Mouse (Mus musculus) brain, adult 2 months (tissue): ENCODE data around the gene Cmklr1.
A peak's percentile ranks its signal among the peaks of the same experiment; 100 is the strongest.
"Not testable (repeated sequence)": the region's sequence is repeated elsewhere in the genome, so short reads cannot be mapped to it uniquely, and the experiment has no call there.

Experiments
- DNase-seq: peaks from one replicate; pipeline ENCODE4 v3.0.0; 2011; ENCODE audit warnings: low read depth, low spot score

Cmklr1 gene

GRCm38 (mm10) chr5:113590010-113590640 is 60.1 kb downstream of the Cmklr1 start:
- peak; percentile 70 for DNase-seq

- DNase-seq: peak; percentile 58
These were observed 63.8 kb downstream of the Cmklr1 start for GRCm38 (mm10) chr5:113586458-113586849.

- DNase-seq: not testable (repeated sequence)
These were observed 64.4 kb downstream of the Cmklr1 start for GRCm38 (mm10) chr5:113585619-113586457.

GRCm38 (mm10) chr5:113584439-113584838 is 65.8 kb downstream of the Cmklr1 start:
- DNase-seq: no peak

- no peak for DNase-seq
These were observed 66.6 kb downstream of the Cmklr1 start for GRCm38 (mm10) chr5:113583424-113584162.

GRCm38 (mm10) chr5:113580801-113581200 is 69.4 kb downstream of the Cmklr1 start:
- no peak for DNase-seq

GRCm38 (mm10) chr5:113580248-113580647 is 70.0 kb downstream of the Cmklr1 start:
- peak; percentile 64 for DNase-seq

- DNase-seq: peak; percentile 71
These were observed 71.1 kb downstream of the Cmklr1 start for GRCm38 (mm10) chr5:113579128-113579527.

- DNase-seq: no peak
These were observed 71.8 kb downstream of the Cmklr1 start for GRCm38 (mm10) chr5:113578428-113578827.

GRCm38 (mm10) chr5:113577555-113577954 is 72.7 kb downstream of the Cmklr1 start:
- peak; percentile 63 for DNase-seq

GRCm38 (mm10) chr5:113570056-113570717 is 80.0 kb downstream of the Cmklr1 start:
- DNase-seq: peak; percentile 52

GRCm38 (mm10) chr5:113565858-113566257 is 84.4 kb downstream of the Cmklr1 start:
- DNase-seq: no peak

- DNase-seq: peak; percentile 95
These were observed 84.9 kb downstream of the Cmklr1 start for GRCm38 (mm10) chr5:113565101-113565854.

- DNase-seq: no peak
These were observed 85.8 kb downstream of the Cmklr1 start for GRCm38 (mm10) chr5:113564463-113564862.
